Mouse (Mus musculus) layer of hippocampus, adult 18-20 months (tissue): ENCODE data around the gene Tecpr2. TPM values are rescaled to one million over a fixed set of nuclear protein-coding genes. Genes with fewer than 3 reads are reported as not detected.

Experiments
- DNase-seq, 2 experiments: peaks; one replicate each; pipeline ENCODE4 v3.0.0; 2022; ENCODE audit warnings: low spot score in 2 of 2
- total RNA-seq, 2 experiments: library from RNA; stranded (reverse); gene quantifications; 2 replicates each; pipeline ENCODE4 v1.2.3; 2021

Tecpr2 gene
- total RNA-seq, 2 experiments from 2014 or later = 41.1 to 42.3 TPM

GRCm38 (mm10) chr12:110940869-110941268 lies 51.8 kb downstream of the Tecpr2 start:
- no peak for DNase-seq

- no peak for DNase-seq
These were observed 57.2 kb downstream of the Tecpr2 start for GRCm38 (mm10) chr12:110946216-110946615.

- no peak for DNase-seq
These were observed 59.2 kb downstream of the Tecpr2 start for GRCm38 (mm10) chr12:110948082-110948909.

GRCm38 (mm10) chr12:110948910-110949201 lies 59.8 kb downstream of the Tecpr2 start:
- DNase-seq = no peak

GRCm38 (mm10) chr12:110949410-110949809 lies 60.3 kb downstream of the Tecpr2 start:
- no peak for DNase-seq

GRCm38 (mm10) chr12:110950151-110950550 lies 61.1 kb downstream of the Tecpr2 start:
- no peak for DNase-seq

GRCm38 (mm10) chr12:110951236-110951635 lies 62.2 kb downstream of the Tecpr2 start:
- DNase-seq = no peak

GRCm38 (mm10) chr12:110952628-110953385 lies 63.7 kb downstream of the Tecpr2 start:
- peak in 1 of 2 experiments; percentile 56 for DNase-seq

- DNase-seq = no peak
These were observed 64.4 kb downstream of the Tecpr2 start for GRCm38 (mm10) chr12:110953443-110953842.

- DNase-seq = no peak
These were observed 64.8 kb downstream of the Tecpr2 start for GRCm38 (mm10) chr12:110953900-110954299.

GRCm38 (mm10) chr12:110954351-110954991 lies 65.4 kb downstream of the Tecpr2 start:
- no peak for DNase-seq

- no peak for DNase-seq
These were observed 72.9 kb downstream of the Tecpr2 start for GRCm38 (mm10) chr12:110961973-110962372.

GRCm38 (mm10) chr12:110965500-110965899 lies 76.4 kb downstream of the Tecpr2 start:
- DNase-seq = no peak

GRCm38 (mm10) chr12:110966079-110966478 lies 77.0 kb downstream of the Tecpr2 start:
- no peak for DNase-seq

- no peak for DNase-seq
These were observed 78.1 kb downstream of the Tecpr2 start for GRCm38 (mm10) chr12:110967146-110967545.

- no peak for DNase-seq
These were observed 81.3 kb downstream of the Tecpr2 start for GRCm38 (mm10) chr12:110970408-110970807.

GRCm38 (mm10) chr12:110971972-110972371 lies 82.9 kb downstream of the Tecpr2 start:
- no peak for DNase-seq

GRCm38 (mm10) chr12:110973829-110974228 lies 84.8 kb downstream of the Tecpr2 start:
- no peak for DNase-seq

GRCm38 (mm10) chr12:110974295-110974694 lies 85.2 kb downstream of the Tecpr2 start:
- no peak for DNase-seq

- DNase-seq = no peak
These were observed 85.7 kb downstream of the Tecpr2 start for GRCm38 (mm10) chr12:110974726-110975125.

GRCm38 (mm10) chr12:110975385-110975784 lies 86.3 kb downstream of the Tecpr2 start:
- DNase-seq = no peak
